Mouse (Mus musculus): ENCODE results near the gene Clcnkb. TPM values are rescaled to one million over a fixed set of nuclear protein-coding genes. Genes with fewer than 3 reads are reported as not detected.

Clcnkb gene
- polyA plus RNA-seq, 1 experiment from 2014 or later = not detected

GRCm38 (mm10) chr4:141422841-141423240 is 7.0 kb upstream of the Clcnkb start:
- no peak overlapping the region for H3K27ac ChIP-seq (replicated peaks)
- H3K4me2 ChIP-seq (replicated peaks) = no peak overlapping the region
- WGBS = 79% methylated on average over 5 of the region's 5 CpGs
- no peak overlapping the region for H3K9ac ChIP-seq
- H3K9me3 ChIP-seq (replicated peaks) = no peaks in the 10 kb centered on the region
- no peaks in the 10 kb centered on the region for H3K36me3 ChIP-seq
- H3K4me1 ChIP-seq = peaks cover 25% of the 10 kb centered on the region
- no peak for ATAC-seq (ENCODE audit: insufficient number of reproducible peaks, low FRiP score, low TSS enrichment, low read depth)
- H3K4me3 ChIP-seq (replicated peaks) = no peak overlapping the region
- H3K27me3 ChIP-seq = 0 out of 2 replicates have a peak, but pooled peaks cover 2% of the 10 kb centered on the region

- 58% methylated on average over 14 of the region's 14 CpGs for WGBS
- Histone ChIP-seq H3K9me3 (replicated peaks) (no peaks in the 10 kb centered on the region), H3K36me3 (no peaks in the 10 kb centered on the region), H3K27me3 (0 out of 2 replicates have a peak, but pooled peaks cover 2% of the 10 kb centered on the region), H3K4me2 (replicated peaks) (no peak overlapping the region), H3K27ac (replicated peaks) (no peak overlapping the region; the same call in 1 of the 2 replicates), H3K9ac (no peak overlapping the region), H3K4me1 (peaks cover 22% of the 10 kb centered on the region), H3K4me3 (replicated peaks) (no peak overlapping the region)
- no peak for ATAC-seq (ENCODE audit: insufficient number of reproducible peaks, low FRiP score, low TSS enrichment, low read depth)
Measured at GRCm38 (mm10) chr4:141421423-141421822, 5.6 kb upstream of the Clcnkb start.

GRCm38 (mm10) chr4:141420886-141421285 is 5.1 kb upstream of the Clcnkb start:
- Histone ChIP-seq H3K4me1 (peaks cover 16% of the 10 kb centered on the region), H3K9me3 (replicated peaks) (no peaks in the 10 kb centered on the region), H3K4me3 (replicated peaks) (no peak overlapping the region), H3K27ac (replicated peaks) (no peak overlapping the region; the same call in 1 of the 2 replicates), H3K4me2 (replicated peaks) (no peak overlapping the region), H3K27me3 (0 out of 2 replicates have a peak, but pooled peaks cover 2% of the 10 kb centered on the region), H3K36me3 (no peaks in the 10 kb centered on the region), H3K9ac (no peak overlapping the region)
- ATAC-seq (ENCODE audit: insufficient number of reproducible peaks, low FRiP score, low TSS enrichment, low read depth) = no peak
- 40% methylated on average over 9 of the region's 9 CpGs for WGBS

GRCm38 (mm10) chr4:141420192-141420829 is 4.5 kb upstream of the Clcnkb start, which contains the start of gene Hspb7:
Gene Hspb7, plus strand, starts transcription at chr4:141420779.
- no peak within 1 kb of the TSS for H3K4me2 ChIP-seq (replicated peaks)
- no peaks in the 10 kb centered on the region for H3K36me3 ChIP-seq
- H3K9ac ChIP-seq = no peak within 1 kb of the TSS
- no peak within 1 kb of the TSS; the same call in 1 of the 2 replicates for H3K27ac ChIP-seq (replicated peaks)
- 51% methylated on average over 9 of the region's 9 CpGs for WGBS
- no peak for ATAC-seq (ENCODE audit: insufficient number of reproducible peaks, low FRiP score, low TSS enrichment, low read depth)
- no peak within 1 kb of the TSS for H3K4me3 ChIP-seq (replicated peaks)
- peaks cover 11% of the 10 kb centered on the region for H3K4me1 ChIP-seq
- H3K9me3 ChIP-seq (replicated peaks) = no peaks in the 10 kb centered on the region
- 0 out of 2 replicates have a peak, but pooled peaks cover 2% of the 10 kb centered on the region for H3K27me3 ChIP-seq

GRCm38 (mm10) chr4:141419398-141420191 is 3.8 kb upstream of the Clcnkb start:
- Histone ChIP-seq H3K27me3 (no peaks in the 10 kb centered on the region), H3K4me3 (replicated peaks) (no peak overlapping the region), H3K4me2 (replicated peaks) (no peak overlapping the region), H3K9ac (no peak overlapping the region), H3K27ac (replicated peaks) (no peak overlapping the region), H3K4me1 (peaks cover 6% of the 10 kb centered on the region), H3K9me3 (replicated peaks) (no peaks in the 10 kb centered on the region), H3K36me3 (no peaks in the 10 kb centered on the region)
- 59% methylated on average over 27 of the region's 27 CpGs for WGBS
- ATAC-seq (ENCODE audit: insufficient number of reproducible peaks, low FRiP score, low TSS enrichment, low read depth) = no peak

- H3K36me3 ChIP-seq = no peaks in the 10 kb centered on the region
- 18% methylated on average over 22 of the region's 22 CpGs for WGBS
- H3K9ac ChIP-seq = no peak overlapping the region
- H3K27ac ChIP-seq (replicated peaks) = no peak overlapping the region
- H3K9me3 ChIP-seq (replicated peaks) = no peaks in the 10 kb centered on the region
- H3K27me3 ChIP-seq = no peaks in the 10 kb centered on the region; the same call in 1 of the 2 replicates
- no peak overlapping the region for H3K4me2 ChIP-seq (replicated peaks)
- no peaks in the 10 kb centered on the region for H3K4me1 ChIP-seq
- ATAC-seq (ENCODE audit: insufficient number of reproducible peaks, low FRiP score, low TSS enrichment, low read depth) = no peak
- no peak overlapping the region for H3K4me3 ChIP-seq (replicated peaks)
Measured at GRCm38 (mm10) chr4:141411430-141411992, 4.3 kb downstream of the Clcnkb start.

- Histone ChIP-seq H3K4me3 (replicated peaks) (no peak overlapping the region), H3K9ac (no peak overlapping the region), H3K4me1 (peaks cover 7% of the 10 kb centered on the region; the same call in 1 of the 2 replicates), H3K27ac (replicated peaks) (no peak overlapping the region), H3K4me2 (replicated peaks) (no peak overlapping the region), H3K36me3 (no peaks in the 10 kb centered on the region), H3K27me3 (no peaks in the 10 kb centered on the region; the same call in 1 of the 2 replicates), H3K9me3 (replicated peaks) (no peaks in the 10 kb centered on the region)
- ATAC-seq (ENCODE audit: insufficient number of reproducible peaks, low FRiP score, low TSS enrichment, low read depth) = no peak
- WGBS = 83% methylated on average over 3 of the region's 3 CpGs
Measured at GRCm38 (mm10) chr4:141408577-141408976, 7.2 kb downstream of the Clcnkb start.

- Histone ChIP-seq H3K36me3 (no peaks in the 10 kb centered on the region), H3K4me3 (replicated peaks) (no peak overlapping the region), H3K4me1 (peaks cover 7% of the 10 kb centered on the region; the same call in 1 of the 2 replicates), H3K27me3 (no peaks in the 10 kb centered on the region; the same call in 1 of the 2 replicates), H3K9ac (no peak overlapping the region), H3K4me2 (replicated peaks) (no peak overlapping the region), H3K27ac (replicated peaks) (no peak overlapping the region), H3K9me3 (replicated peaks) (no peaks in the 10 kb centered on the region)
- WGBS = 42% methylated on average over 14 of the region's 14 CpGs
- no peak for ATAC-seq (ENCODE audit: insufficient number of reproducible peaks, low FRiP score, low TSS enrichment, low read depth)
Measured at GRCm38 (mm10) chr4:141406516-141407299, 9.1 kb downstream of the Clcnkb start.

- no peak overlapping the region for H3K27ac ChIP-seq (replicated peaks)
- no peak overlapping the region for H3K4me3 ChIP-seq (replicated peaks)
Measured at GRCm38 (mm10) chr4:141405314-141405622, 10.5 kb downstream of the Clcnkb start.

GRCm38 (mm10) chr4:141404518-141405313 is 11.1 kb downstream of the Clcnkb start:
- Histone ChIP-seq H3K4me3 (replicated peaks) (peak overlapping the region; percentile 23), H3K4me2 (replicated peaks) (peak overlapping the region; percentile 46), H3K36me3 (no peaks in the 10 kb centered on the region), H3K27me3 (no peaks in the 10 kb centered on the region; the same call in 1 of the 2 replicates), H3K9me3 (replicated peaks) (no peaks in the 10 kb centered on the region), H3K4me1 (peaks cover 7% of the 10 kb centered on the region; the same call in 1 of the 2 replicates), H3K9ac (peak overlapping the region; percentile 10; the same call in 1 of the 2 replicates), H3K27ac (replicated peaks) (no peak overlapping the region)
- peak; percentile 69 for ATAC-seq (ENCODE audit: insufficient number of reproducible peaks, low FRiP score, low TSS enrichment, low read depth)
- 9% methylated on average over 15 of the region's 15 CpGs for WGBS

More at GRCm38 (mm10) chr4:141405314-141405622, 10.5 kb downstream of the Clcnkb start:
- ATAC-seq (ENCODE audit: insufficient number of reproducible peaks, low FRiP score, low TSS enrichment, low read depth) = no peak
- no peaks in the 10 kb centered on the region for H3K9me3 ChIP-seq (replicated peaks)
- no peaks in the 10 kb centered on the region; the same call in 1 of the 2 replicates for H3K27me3 ChIP-seq
- 83% methylated on average over 3 of the region's 3 CpGs for WGBS
- no peak overlapping the region; the same call in 1 of the 2 replicates for H3K9ac ChIP-seq
- no peak overlapping the region for H3K4me2 ChIP-seq (replicated peaks)
- H3K4me1 ChIP-seq = peaks cover 7% of the 10 kb centered on the region; the same call in 1 of the 2 replicates
- H3K36me3 ChIP-seq = no peaks in the 10 kb centered on the region
